Mouse (Mus musculus) thymus, adult 2 months (tissue): ENCODE measurements around the gene Polr2a.

ENCODE experiments used
- CTCF ChIP-seq: fragments of 200-500 bp; IDR thresholded peaks from 2 replicates; pipeline ENCODE4 v1.5.1; 2012; ENCODE audit warnings: mild to moderate bottlenecking, control low read depth, low read length, moderate library complexity, borderline replicate concordance; ENCODE audit not compliant: control insufficient read depth, poor library complexity, insufficient read depth; ENCODE audit errors: extremely low read depth
- POLR2A ChIP-seq: fragments of 200-500 bp; IDR thresholded peaks from 2 replicates; pipeline ENCODE4 v1.6.1; 2012; ENCODE audit warnings: mild to moderate bottlenecking, low read length, control low read depth, moderate library complexity; ENCODE audit not compliant: control insufficient read depth, poor library complexity, insufficient read depth; ENCODE audit errors: extremely low read depth

- TF ChIP-seq POLR2A (no peak), CTCF (no peak)
Measured at GRCm38 (mm10) chr11:69685526-69686148, 72.8 kb downstream of the Polr2a start, which contains the start of gene Tnfsf13.
